Mouse (Mus musculus): Measurements from ENCODE around the gene Tpd52l2.

- no peak for TF ChIP-seq CTCF (IDR thresholded peaks at IDR 0.05; ENCODE audit: control insufficient read depth, insufficient read depth, insufficient read length)
- TF ChIP-seq MAX (IDR thresholded peaks at IDR 0.05), result no peak
- no peak for TF ChIP-seq MYOD1 (IDR thresholded peaks at IDR 0.05; ENCODE audit: control insufficient read depth, insufficient read length, low read depth)
Measured at GRCm38 (mm10) chr2:181553772-181554171, 56.8 kb downstream of the Tpd52l2 start.
